Mouse (Mus musculus): ENCODE measurements around the gene Syt2. TPM values are rescaled to one million over a fixed set of nuclear protein-coding genes. Genes with fewer than 3 reads are reported as not detected.

Syt2 gene
- polyA plus RNA-seq (2012; rRNA removed), result 0.04 TPM in 2 replicates
- 0.08 TPM in 1 of 2 replicates, not detected in the other for polyA plus RNA-seq (2014; fragmentation: Nextera tagmentation; extraction: Ambion mirVana)

- no peaks in the 10 kb centered on the region for H3K4me1 ChIP-seq (replicated peaks; ENCODE audit: control insufficient read depth in 2 of 2, insufficient read depth in 2 of 2, low read length in 1 of 2)
- peak within 1 kb of the TSS; percentile 58 for H3K4me2 ChIP-seq (ENCODE audit: low read depth)
- under 1% methylated on average over 59 of the region's 63 CpGs for WGBS (ENCODE audit: insufficient replicate concordance)
- H3K27ac ChIP-seq, result no peak within 1 kb of the TSS
- no peaks in the 10 kb centered on the region for H3K36me3 ChIP-seq (replicated peaks; ENCODE audit: control insufficient read depth, insufficient read depth, low read depth)
- peak within 1 kb of the TSS in 1 of 2 experiments; percentile 37; a peak in 2 of 4 replicates for H3K4me3 ChIP-seq (ENCODE audit: insufficient read depth in 1 of 2, low read depth in 2 of 2, low read length in 2 of 2)
- DNase-seq (ENCODE audit: low read depth in 3 of 3, low spot score in 3 of 3) (no peak), ATAC-seq (ENCODE audit: insufficient read depth) (no peak)
- no peak within 1 kb of the TSS for H3K9ac ChIP-seq (replicated peaks)
- H3K27me3 ChIP-seq (ENCODE audit: control insufficient read depth, insufficient read depth, low read length), result peaks cover 69% of the 10 kb centered on the region
- no peak for TF ChIP-seq EP300 (IDR thresholded peaks at IDR 0.05; ENCODE audit: low read depth)
- no peak for TF ChIP-seq CTCF (IDR thresholded peaks at IDR 0.05; ENCODE audit: low read depth)
- no peaks in the 10 kb centered on the region for H3K9me3 ChIP-seq (ENCODE audit: control insufficient read depth, low read length)
These were observed at the start of gene Syt2 for GRCm38 (mm10) chr1:134646261-134646962. Syt2 (plus strand) TSS chr1:134646677.

- H3K27me3 ChIP-seq (ENCODE audit: control insufficient read depth, insufficient read depth, low read length), result no peaks in the 10 kb centered on the region
- no peak overlapping the region for H3K9ac ChIP-seq (replicated peaks)
- no peak for ATAC-seq (ENCODE audit: insufficient read depth)
- DNase-seq (ENCODE audit: low read depth in 3 of 3, low spot score in 3 of 3), result no peak
- 17% methylated on average over 9 of the region's 9 CpGs for WGBS (ENCODE audit: insufficient replicate concordance)
- H3K36me3 ChIP-seq (replicated peaks; ENCODE audit: control insufficient read depth, insufficient read depth, low read depth), result no peaks in the 10 kb centered on the region
- H3K4me3 ChIP-seq (ENCODE audit: insufficient read depth in 1 of 2, low read depth in 2 of 2, low read length in 2 of 2), result no peak overlapping the region
- no peaks in the 10 kb centered on the region for H3K9me3 ChIP-seq (ENCODE audit: control insufficient read depth, low read length)
- no peak overlapping the region for H3K4me2 ChIP-seq (ENCODE audit: low read depth)
- peaks cover 0 to 2% of the 10 kb centered on the region in 2 experiments; a peak in 1 of 4 replicates for H3K4me1 ChIP-seq (replicated peaks; ENCODE audit: control insufficient read depth in 2 of 2, insufficient read depth in 2 of 2, low read length in 1 of 2)
- TF ChIP-seq EP300 (IDR thresholded peaks at IDR 0.05; ENCODE audit: low read depth) (no peak), CTCF (IDR thresholded peaks at IDR 0.05; ENCODE audit: low read depth) (no peak)
- H3K27ac ChIP-seq, result no peak overlapping the region
These were observed 49.0 kb upstream of the Syt2 start for GRCm38 (mm10) chr1:134597339-134598054.

GRCm38 (mm10) chr1:134604086-134604485 lies 42.4 kb upstream of the Syt2 start:
- WGBS (ENCODE audit: insufficient replicate concordance), result 93% methylated on average over 2 of the region's 2 CpGs
- Histone ChIP-seq H3K27ac (no peak overlapping the region), H3K36me3 (replicated peaks; ENCODE audit: control insufficient read depth, insufficient read depth, low read depth) (no peaks in the 10 kb centered on the region; the same call in 1 of the 2 replicates), H3K4me3 (ENCODE audit: insufficient read depth in 1 of 2, low read depth in 2 of 2, low read length in 2 of 2) (no peak overlapping the region), H3K4me2 (ENCODE audit: low read depth) (no peak overlapping the region), H3K9ac (replicated peaks) (no peak overlapping the region), H3K9me3 (ENCODE audit: control insufficient read depth, low read length) (no peaks in the 10 kb centered on the region), H3K27me3 (ENCODE audit: control insufficient read depth, insufficient read depth, low read length) (no peaks in the 10 kb centered on the region), H3K4me1 (replicated peaks; ENCODE audit: control insufficient read depth in 2 of 2, insufficient read depth in 2 of 2, low read length in 1 of 2) (no peaks in the 10 kb centered on the region)
- TF ChIP-seq EP300 (IDR thresholded peaks at IDR 0.05; ENCODE audit: low read depth) (no peak), CTCF (IDR thresholded peaks at IDR 0.05; ENCODE audit: low read depth) (no peak)
- ATAC-seq (ENCODE audit: insufficient read depth) (no peak), DNase-seq (ENCODE audit: low read depth in 3 of 3, low spot score in 3 of 3) (no peak)

- no peaks in the 10 kb centered on the region; the same call in 1 of the 2 replicates for H3K36me3 ChIP-seq (replicated peaks; ENCODE audit: control insufficient read depth, insufficient read depth, low read depth)
These were observed 40.8 kb upstream of the Syt2 start for GRCm38 (mm10) chr1:134605670-134606069.

GRCm38 (mm10) chr1:134606381-134606780 lies 40.1 kb upstream of the Syt2 start:
- H3K27ac ChIP-seq, result no peak overlapping the region
- no peaks in the 10 kb centered on the region for H3K9me3 ChIP-seq (ENCODE audit: control insufficient read depth, low read length)
- 53% methylated on average over 2 of the region's 2 CpGs for WGBS (ENCODE audit: insufficient replicate concordance)
- H3K36me3 ChIP-seq (replicated peaks; ENCODE audit: control insufficient read depth, insufficient read depth, low read depth), result no peaks in the 10 kb centered on the region; the same call in 1 of the 2 replicates
- H3K4me3 ChIP-seq (ENCODE audit: insufficient read depth in 1 of 2, low read depth in 2 of 2, low read length in 2 of 2), result no peak overlapping the region
- ATAC-seq (ENCODE audit: insufficient read depth), result no peak
- no peak overlapping the region for H3K9ac ChIP-seq (replicated peaks)
- no peaks in the 10 kb centered on the region for H3K27me3 ChIP-seq (ENCODE audit: control insufficient read depth, insufficient read depth, low read length)
- no peak overlapping the region for H3K4me2 ChIP-seq (ENCODE audit: low read depth)
- TF ChIP-seq CTCF (IDR thresholded peaks at IDR 0.05; ENCODE audit: low read depth), result no peak
- DNase-seq (ENCODE audit: low read depth in 3 of 3, low spot score in 3 of 3), result no peak
- no peaks in the 10 kb centered on the region for H3K4me1 ChIP-seq (replicated peaks; ENCODE audit: control insufficient read depth in 2 of 2, insufficient read depth in 2 of 2, low read length in 1 of 2)

More at GRCm38 (mm10) chr1:134605670-134606069, 40.8 kb upstream of the Syt2 start:
- H3K9ac ChIP-seq (replicated peaks), result no peak overlapping the region
- TF ChIP-seq CTCF (IDR thresholded peaks at IDR 0.05; ENCODE audit: low read depth) (no peak), EP300 (IDR thresholded peaks at IDR 0.05; ENCODE audit: low read depth) (no peak)
- no peaks in the 10 kb centered on the region for H3K4me1 ChIP-seq (replicated peaks; ENCODE audit: control insufficient read depth in 2 of 2, insufficient read depth in 2 of 2, low read length in 1 of 2)
- H3K4me3 ChIP-seq (ENCODE audit: insufficient read depth in 1 of 2, low read depth in 2 of 2, low read length in 2 of 2), result no peak overlapping the region
- ATAC-seq (ENCODE audit: insufficient read depth), result no peak
- WGBS (ENCODE audit: insufficient replicate concordance), result 60% methylated on average over 8 of the region's 8 CpGs
- H3K27me3 ChIP-seq (ENCODE audit: control insufficient read depth, insufficient read depth, low read length), result no peaks in the 10 kb centered on the region
- no peaks in the 10 kb centered on the region for H3K9me3 ChIP-seq (ENCODE audit: control insufficient read depth, low read length)
- H3K4me2 ChIP-seq (ENCODE audit: low read depth), result no peak overlapping the region
- no peak for DNase-seq (ENCODE audit: low read depth in 3 of 3, low spot score in 3 of 3)
- H3K27ac ChIP-seq, result no peak overlapping the region

Data from liver, embryonic 14.5 days (tissue).